In genomic region chr4:15213204-15213861, GRCm38 (mm10) we compare ENCODE assay signal across 9 mouse cellular contexts.
A peak's percentile ranks its signal among the peaks of the same experiment; 100 is the strongest.
DNase-seq lines count a peak whose midpoint lies in the region; ATAC-seq and TF ChIP-seq lines count a peak whose summit lies in the region.
"Had no signal": no experiment of that assay in that cellular context is flagged by ENCODE, and none has a peak within 500 bp of the region (broad histone marks: within the 10 kb centered on the region; RNA-seq: fewer than 3 reads in every experiment).

No protein-coding gene starts in this region.

- TF ChIP-seq POLR2A in kidney, adult 2 months (IDR thresholded peaks at IDR 0.05; ENCODE audit: low read depth, low read length), result no peak

- H3K27ac ChIP-seq in brown adipose tissue, adult 24 weeks (replicated peaks; ENCODE audit: low read depth, low read length), result peak overlapping the region; percentile 92
- no peak overlapping the region for H3K27ac ChIP-seq in kidney, adult 2 months (ENCODE audit: insufficient read depth, low read depth, low read length)
- H3K27ac ChIP-seq in lung, embryonic 15.5 days, result no peak overlapping the region

- no peak overlapping the region for H3K4me2 ChIP-seq in lung, embryonic 15.5 days

- H3K27me3 ChIP-seq in kidney, adult 2 months (replicated peaks; ENCODE audit: control insufficient read depth, insufficient read depth, low read length), result no peaks in the 10 kb centered on the region
- H3K27me3 ChIP-seq in lung, embryonic 15.5 days, result no peaks in the 10 kb centered on the region
- H3K27me3 ChIP-seq: megakaryocyte, embryonic 14.5 days had no signal

- peaks cover 9% of the 10 kb centered on the region for H3K4me1 ChIP-seq in brown adipose tissue, adult 24 weeks (ENCODE audit: control insufficient read depth, insufficient read depth, insufficient read length, low read length)
- H3K4me1 ChIP-seq in kidney, adult 2 months (ENCODE audit: control insufficient read depth, insufficient read depth, low read length), result no peaks in the 10 kb centered on the region; the same call in 1 of the 2 replicates
- no peaks in the 10 kb centered on the region for H3K4me1 ChIP-seq in lung, embryonic 15.5 days
- H3K4me1 ChIP-seq: megakaryocyte, embryonic 14.5 days had no signal

- H3K9me3 ChIP-seq in lung, embryonic 15.5 days, result no peaks in the 10 kb centered on the region
- H3K9me3 ChIP-seq: megakaryocyte, embryonic 14.5 days had no signal

- no peak overlapping the region for H3K4me3 ChIP-seq in brown adipose tissue, adult 24 weeks (ENCODE audit: insufficient read depth, low read depth, low read length)
- no peak overlapping the region for H3K4me3 ChIP-seq in kidney, adult 2 months (ENCODE audit: insufficient read depth, low read depth, low read length)
- no peak overlapping the region for H3K4me3 ChIP-seq in lung, embryonic 15.5 days
- H3K4me3 ChIP-seq: megakaryocyte, embryonic 14.5 days had no signal

- H3K36me3 ChIP-seq in kidney, adult 2 months (ENCODE audit: control insufficient read depth, insufficient read depth, low read length), result no peaks in the 10 kb centered on the region
- no peaks in the 10 kb centered on the region for H3K36me3 ChIP-seq in lung, embryonic 15.5 days

- 39% methylated on average over 3 of the region's 3 CpGs for WGBS in kidney, adult 2 months
- 39% methylated on average over 3 of the region's 3 CpGs for WGBS in lung, embryonic 15.5 days

- 0 out of 2 replicates have a peak, but pooled peaks have one; percentile 13 for TF ChIP-seq CTCF in kidney, adult 2 months (conservative IDR thresholded peaks at IDR 0.05; ENCODE audit: insufficient read depth, insufficient read length, low read depth, low read length)

- no peak overlapping the region for H3K9ac ChIP-seq in lung, embryonic 15.5 days

- DNase-seq in MN1 (ENCODE audit: low spot score), result peak; percentile 14
- peak; percentile 37 for DNase-seq in kidney, adult 2 months
- no peak for DNase-seq in cerebellum, adult 8-10 months
- no peak for DNase-seq in frontal cortex, postnatal 10 days (ENCODE audit: low spot score in 2 of 2)
- DNase-seq in spleen, adult 12 weeks (ENCODE audit: low spot score), result no peak
- DNase-seq: cerebellum, postnatal 36 days had no signal

- peak; percentile 79 for ATAC-seq in lung, embryonic 15.5 days (ENCODE audit: borderline replicate concordance, extremely low read depth, low FRiP score, low TSS enrichment)

Comparison
In these comparisons a context has a peak if more than half of its experiments do, and no peak if none do; other contexts are left out.
1. DNase-seq: peak in MN1 (single experiment) and kidney, adult 2 months (single experiment); none in cerebellum, adult 8-10 months (single experiment), frontal cortex, postnatal 10 days (0 of 2) and spleen, adult 12 weeks (single experiment).